Mouse (Mus musculus): ENCODE data around the gene Smarca1. TPM values are rescaled to one million over a fixed set of nuclear protein-coding genes. Genes with fewer than 3 reads are reported as not detected.
A peak's percentile ranks its signal among the peaks of the same experiment; 100 is the strongest.

Gene Smarca1
- 8.3 and 11.0 TPM in 2 replicates for polyA plus RNA-seq (2011; ENCODE audit: insufficient read depth, insufficient read length, low read depth, missing spikeins)

- Histone ChIP-seq H3K36me3 (ENCODE audit: control insufficient read depth, insufficient read depth, low read length, poor library complexity, severe bottlenecking) (no peaks in the 10 kb centered on the region), H3K27ac (ENCODE audit: insufficient read depth, low read length) (no peak within 1 kb of the TSS), H3K4me3 (ENCODE audit: low read depth, low read length) (peak within 1 kb of the TSS; percentile 92), H3K4me1 (ENCODE audit: control insufficient read depth, insufficient read depth, low read length) (no peaks in the 10 kb centered on the region), H3K27me3 (ENCODE audit: control insufficient read depth, insufficient read depth, low read length, poor library complexity, severe bottlenecking) (no peaks in the 10 kb centered on the region), H3K9ac (ENCODE audit: low read depth, poor library complexity, severe bottlenecking) (peak within 1 kb of the TSS; percentile 65), H3K9me3 (replicated peaks; ENCODE audit: control insufficient read depth, insufficient read depth, low read length, poor library complexity, severe bottlenecking) (no peaks in the 10 kb centered on the region)
- no peak for TF ChIP-seq POLR2A (IDR thresholded peaks at IDR 0.05; ENCODE audit: insufficient read depth, low read length)
- no peak for TF ChIP-seq EP300 (IDR thresholded peaks at IDR 0.05; ENCODE audit: insufficient read depth, low read depth, low read length)
- no peak for TF ChIP-seq CTCF (IDR thresholded peaks at IDR 0.05; ENCODE audit: low read depth, low read length)
Observed at GRCm38 (mm10) chrX:47892431-47893024, at the start of gene Smarca1. Smarca1 (minus strand) TSS chrX:47892974.

GRCm38 (mm10) chrX:47937740-47938139, 45.0 kb upstream of the Smarca1 start:
- Histone ChIP-seq H3K27ac (ENCODE audit: insufficient read depth, low read length) (no peak overlapping the region), H3K27me3 (ENCODE audit: control insufficient read depth, insufficient read depth, low read length, poor library complexity, severe bottlenecking) (no peaks in the 10 kb centered on the region), H3K9me3 (replicated peaks; ENCODE audit: control insufficient read depth, insufficient read depth, low read length, poor library complexity, severe bottlenecking) (no peaks in the 10 kb centered on the region), H3K4me3 (ENCODE audit: low read depth, low read length) (no peak overlapping the region), H3K9ac (ENCODE audit: low read depth, poor library complexity, severe bottlenecking) (no peak overlapping the region), H3K36me3 (ENCODE audit: control insufficient read depth, insufficient read depth, low read length, poor library complexity, severe bottlenecking) (no peaks in the 10 kb centered on the region), H3K4me1 (ENCODE audit: control insufficient read depth, insufficient read depth, low read length) (no peaks in the 10 kb centered on the region)
- TF ChIP-seq CTCF (IDR thresholded peaks at IDR 0.05; ENCODE audit: low read depth, low read length) (no peak), POLR2A (IDR thresholded peaks at IDR 0.05; ENCODE audit: insufficient read depth, low read length) (no peak), EP300 (IDR thresholded peaks at IDR 0.05; ENCODE audit: insufficient read depth, low read depth, low read length) (no peak)

- Histone ChIP-seq H3K36me3 (ENCODE audit: control insufficient read depth, insufficient read depth, low read length, poor library complexity, severe bottlenecking) (no peaks in the 10 kb centered on the region), H3K27me3 (ENCODE audit: control insufficient read depth, insufficient read depth, low read length, poor library complexity, severe bottlenecking) (no peaks in the 10 kb centered on the region), H3K9ac (ENCODE audit: low read depth, poor library complexity, severe bottlenecking) (no peak overlapping the region), H3K27ac (ENCODE audit: insufficient read depth, low read length) (no peak overlapping the region), H3K9me3 (replicated peaks; ENCODE audit: control insufficient read depth, insufficient read depth, low read length, poor library complexity, severe bottlenecking) (no peaks in the 10 kb centered on the region), H3K4me3 (ENCODE audit: low read depth, low read length) (no peak overlapping the region), H3K4me1 (ENCODE audit: control insufficient read depth, insufficient read depth, low read length) (no peaks in the 10 kb centered on the region)
- TF ChIP-seq POLR2A (IDR thresholded peaks at IDR 0.05; ENCODE audit: insufficient read depth, low read length) (no peak), EP300 (IDR thresholded peaks at IDR 0.05; ENCODE audit: insufficient read depth, low read depth, low read length) (no peak), CTCF (IDR thresholded peaks at IDR 0.05; ENCODE audit: low read depth, low read length) (no peak)
Observed at GRCm38 (mm10) chrX:47936885-47937284, 44.1 kb upstream of the Smarca1 start.

- Histone ChIP-seq H3K36me3 (ENCODE audit: control insufficient read depth, insufficient read depth, low read length, poor library complexity, severe bottlenecking) (no peaks in the 10 kb centered on the region; the same call in 1 of the 2 replicates), H3K4me1 (ENCODE audit: control insufficient read depth, insufficient read depth, low read length) (no peaks in the 10 kb centered on the region), H3K4me3 (ENCODE audit: low read depth, low read length) (no peak overlapping the region), H3K9me3 (replicated peaks; ENCODE audit: control insufficient read depth, insufficient read depth, low read length, poor library complexity, severe bottlenecking) (no peaks in the 10 kb centered on the region), H3K27me3 (ENCODE audit: control insufficient read depth, insufficient read depth, low read length, poor library complexity, severe bottlenecking) (no peaks in the 10 kb centered on the region), H3K27ac (ENCODE audit: insufficient read depth, low read length) (no peak overlapping the region), H3K9ac (ENCODE audit: low read depth, poor library complexity, severe bottlenecking) (no peak overlapping the region)
- TF ChIP-seq POLR2A (IDR thresholded peaks at IDR 0.05; ENCODE audit: insufficient read depth, low read length) (no peak), EP300 (IDR thresholded peaks at IDR 0.05; ENCODE audit: insufficient read depth, low read depth, low read length) (no peak), CTCF (IDR thresholded peaks at IDR 0.05; ENCODE audit: low read depth, low read length) (no peak)
Observed at GRCm38 (mm10) chrX:47934352-47934751, 41.6 kb upstream of the Smarca1 start.

GRCm38 (mm10) chrX:47930449-47930848, 37.7 kb upstream of the Smarca1 start:
- H3K9ac ChIP-seq (ENCODE audit: low read depth, poor library complexity, severe bottlenecking), result no peak overlapping the region
- H3K9me3 ChIP-seq (replicated peaks; ENCODE audit: control insufficient read depth, insufficient read depth, low read length, poor library complexity, severe bottlenecking), result no peaks in the 10 kb centered on the region
- no peaks in the 10 kb centered on the region for H3K27me3 ChIP-seq (ENCODE audit: control insufficient read depth, insufficient read depth, low read length, poor library complexity, severe bottlenecking)
- H3K4me1 ChIP-seq (ENCODE audit: control insufficient read depth, insufficient read depth, low read length), result no peaks in the 10 kb centered on the region
- H3K36me3 ChIP-seq (ENCODE audit: control insufficient read depth, insufficient read depth, low read length, poor library complexity, severe bottlenecking), result no peaks in the 10 kb centered on the region; the same call in 1 of the 2 replicates
- H3K4me3 ChIP-seq (ENCODE audit: low read depth, low read length), result no peak overlapping the region
- no peak overlapping the region for H3K27ac ChIP-seq (ENCODE audit: insufficient read depth, low read length)
- TF ChIP-seq POLR2A (IDR thresholded peaks at IDR 0.05; ENCODE audit: insufficient read depth, low read length), result no peak
- no peak for TF ChIP-seq CTCF (IDR thresholded peaks at IDR 0.05; ENCODE audit: low read depth, low read length)
- TF ChIP-seq EP300 (IDR thresholded peaks at IDR 0.05; ENCODE audit: insufficient read depth, low read depth, low read length), result no peak

- no peaks in the 10 kb centered on the region for H3K9me3 ChIP-seq (replicated peaks; ENCODE audit: control insufficient read depth, insufficient read depth, low read length, poor library complexity, severe bottlenecking)
- no peaks in the 10 kb centered on the region; the same call in 1 of the 2 replicates for H3K36me3 ChIP-seq (ENCODE audit: control insufficient read depth, insufficient read depth, low read length, poor library complexity, severe bottlenecking)
- H3K4me1 ChIP-seq (ENCODE audit: control insufficient read depth, insufficient read depth, low read length), result no peaks in the 10 kb centered on the region
- H3K4me3 ChIP-seq (ENCODE audit: low read depth, low read length), result no peak overlapping the region
- H3K27me3 ChIP-seq (ENCODE audit: control insufficient read depth, insufficient read depth, low read length, poor library complexity, severe bottlenecking), result no peaks in the 10 kb centered on the region
- H3K27ac ChIP-seq (ENCODE audit: insufficient read depth, low read length), result no peak overlapping the region
- TF ChIP-seq EP300 (IDR thresholded peaks at IDR 0.05; ENCODE audit: insufficient read depth, low read depth, low read length), result no peak
- no peak for TF ChIP-seq CTCF (IDR thresholded peaks at IDR 0.05; ENCODE audit: low read depth, low read length)
- TF ChIP-seq POLR2A (IDR thresholded peaks at IDR 0.05; ENCODE audit: insufficient read depth, low read length), result no peak
- H3K9ac ChIP-seq (ENCODE audit: low read depth, poor library complexity, severe bottlenecking), result no peak overlapping the region
Observed at GRCm38 (mm10) chrX:47927981-47928380, 35.2 kb upstream of the Smarca1 start.
